Mouse (Mus musculus) adrenal gland, adult 18-20 months (tissue): ENCODE results near the gene Sh2b2. TPM values are rescaled to one million over a fixed set of nuclear protein-coding genes. Genes with fewer than 3 reads are reported as not detected.
"Not testable (repeated sequence)": the region's sequence is repeated elsewhere in the genome, so short reads cannot be mapped to it uniquely, and the experiment has no call there.

Experiments used
- DNase-seq, 2 experiments: peaks; one replicate each; pipeline ENCODE4 v3.0.0; 2021 to 2022; ENCODE audit warnings: low spot score in 2 of 2
- total RNA-seq, 2 experiments: library from RNA; stranded (reverse); gene quantifications; 1 replicate in 1 of 2; 2 replicates in 1 of 2; pipeline ENCODE4 v1.2.3; 2021

The Sh2b2 gene
- total RNA-seq, 2 experiments from 2014 or later, result 21.8 to 85.0 TPM

GRCm38 (mm10) chr5:136241161-136241560 lies 5.2 kb downstream of the Sh2b2 start:
- no peak for DNase-seq

- no peak for DNase-seq
These were observed 6.0 kb downstream of the Sh2b2 start for GRCm38 (mm10) chr5:136240381-136240780.

GRCm38 (mm10) chr5:136237607-136238006 lies 8.7 kb downstream of the Sh2b2 start:
- DNase-seq, result no peak

GRCm38 (mm10) chr5:136236611-136237010 lies 9.7 kb downstream of the Sh2b2 start:
- peak in 1 of 2 experiments; percentile 15 for DNase-seq

GRCm38 (mm10) chr5:136230348-136231035 lies 15.9 kb downstream of the Sh2b2 start:
- no peak for DNase-seq

GRCm38 (mm10) chr5:136226246-136226876 lies 20.0 kb downstream of the Sh2b2 start:
- DNase-seq, result no peak

- no peak for DNase-seq
These were observed 27.8 kb downstream of the Sh2b2 start for GRCm38 (mm10) chr5:136218585-136218984.

GRCm38 (mm10) chr5:136217932-136218381 lies 28.4 kb downstream of the Sh2b2 start:
- DNase-seq, result no peak

GRCm38 (mm10) chr5:136217004-136217665 lies 29.2 kb downstream of the Sh2b2 start:
- no peak for DNase-seq

- no peak for DNase-seq
These were observed 30.4 kb downstream of the Sh2b2 start for GRCm38 (mm10) chr5:136215958-136216357.

GRCm38 (mm10) chr5:136215211-136215610 lies 31.1 kb downstream of the Sh2b2 start:
- DNase-seq, result no peak

- DNase-seq, result no peak
These were observed 32.6 kb downstream of the Sh2b2 start for GRCm38 (mm10) chr5:136213716-136214115.

- no peak for DNase-seq
These were observed 33.6 kb downstream of the Sh2b2 start for GRCm38 (mm10) chr5:136212716-136213115.

- not testable (repeated sequence) for DNase-seq
These were observed 34.8 kb downstream of the Sh2b2 start for GRCm38 (mm10) chr5:136211341-136212102.

GRCm38 (mm10) chr5:136210549-136210948 lies 35.8 kb downstream of the Sh2b2 start:
- DNase-seq, result no peak

GRCm38 (mm10) chr5:136201832-136202231 lies 44.5 kb downstream of the Sh2b2 start:
- DNase-seq, result peak; percentile 65 to 73

GRCm38 (mm10) chr5:136199526-136199925 lies 46.8 kb downstream of the Sh2b2 start:
- no peak for DNase-seq

- DNase-seq, result peak; percentile 92 to 98
These were observed 47.6 kb downstream of the Sh2b2 start, which contains the start of gene Prkrip1 for GRCm38 (mm10) chr5:136198474-136199391. Prkrip1 (minus strand) TSS chr5:136198963.

GRCm38 (mm10) chr5:136191870-136192269 lies 54.5 kb downstream of the Sh2b2 start:
- no peak for DNase-seq

GRCm38 (mm10) chr5:136186723-136187122 lies 59.6 kb downstream of the Sh2b2 start:
- peak in 1 of 2 experiments; percentile 39 for DNase-seq
